Mouse (Mus musculus): ENCODE measurements at regions not wholly inside any gene's neighbourhood (a gene's known extent, or its start where the extent isn't known, plus 50 kb on each side); places are given as distances from the start of the nearest gene placed in this dataset.

GRCm38 (mm10) chr11:90782975-90783374, 94.8 kb upstream of the Tom1l1 start:
- Histone ChIP-seq H3K27me3 (ENCODE audit: control insufficient read depth, insufficient read depth, low read length) (no peaks in the 10 kb centered on the region), H3K36me3 (replicated peaks; ENCODE audit: control insufficient read depth, insufficient read depth, low read depth) (no peaks in the 10 kb centered on the region), H3K4me2 (ENCODE audit: low read depth) (no peak overlapping the region), H3K4me1 (replicated peaks; ENCODE audit: control insufficient read depth in 2 of 2, insufficient read depth in 2 of 2, low read length in 1 of 2) (no peaks in the 10 kb centered on the region), H3K9me3 (ENCODE audit: control insufficient read depth, low read length) (no peaks in the 10 kb centered on the region), H3K27ac (no peak overlapping the region), H3K4me3 (ENCODE audit: insufficient read depth in 1 of 2, low read depth in 2 of 2, low read length in 2 of 2) (no peak overlapping the region), H3K9ac (replicated peaks) (no peak overlapping the region)
- TF ChIP-seq EP300 (IDR thresholded peaks at IDR 0.05; ENCODE audit: low read depth): no peak
- peak; percentile 51 for TF ChIP-seq CTCF (IDR thresholded peaks at IDR 0.05; ENCODE audit: low read depth)
- DNase-seq (ENCODE audit: low read depth in 3 of 3, low spot score in 3 of 3) (peak in 1 of 3 experiments; percentile 6), ATAC-seq (ENCODE audit: insufficient read depth) (no peak; the same call in 1 of the 2 replicates)
- WGBS (ENCODE audit: insufficient replicate concordance): 29% methylated on average over 6 of the region's 6 CpGs

DNA sequence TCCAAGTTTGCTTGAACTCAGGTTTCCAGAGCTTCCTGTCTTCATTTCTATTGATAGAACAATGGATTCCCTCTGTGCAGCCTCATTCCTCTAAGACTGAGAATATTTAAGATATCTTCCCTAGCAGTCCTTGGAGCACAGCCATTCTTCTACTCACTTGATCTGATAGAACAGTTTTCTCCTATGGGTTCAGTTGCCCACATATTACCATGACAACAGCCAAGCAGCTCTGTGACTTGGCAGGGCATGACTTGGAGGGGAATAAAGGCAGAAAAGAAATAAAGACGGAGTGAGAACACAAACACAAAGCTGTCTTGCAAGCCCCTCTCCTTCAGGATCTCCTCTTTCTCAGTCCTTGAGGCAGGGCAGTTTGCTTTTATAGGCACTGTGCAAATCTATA, 87.6 kb upstream of the Tom1l1 start:
- Histone ChIP-seq H3K36me3 (replicated peaks; ENCODE audit: control insufficient read depth, insufficient read depth, low read depth) (no peaks in the 10 kb centered on the region), H3K4me2 (ENCODE audit: low read depth) (no peak overlapping the region), H3K27me3 (ENCODE audit: control insufficient read depth, insufficient read depth, low read length) (no peaks in the 10 kb centered on the region), H3K4me3 (ENCODE audit: insufficient read depth in 1 of 2, low read depth in 2 of 2, low read length in 2 of 2) (no peak overlapping the region), H3K9ac (replicated peaks) (no peak overlapping the region), H3K9me3 (ENCODE audit: control insufficient read depth, low read length) (no peaks in the 10 kb centered on the region), H3K4me1 (replicated peaks; ENCODE audit: control insufficient read depth in 2 of 2, insufficient read depth in 2 of 2, low read length in 1 of 2) (no peaks in the 10 kb centered on the region), H3K27ac (no peak overlapping the region)
- WGBS (ENCODE audit: insufficient replicate concordance): 59% methylated on average over 1 of the region's 1 CpGs
- ATAC-seq (ENCODE audit: insufficient read depth) (no peak), DNase-seq (ENCODE audit: low read depth in 3 of 3, low spot score in 3 of 3) (no peak)
- no peak for TF ChIP-seq CTCF (IDR thresholded peaks at IDR 0.05; ENCODE audit: low read depth)
- no peak for TF ChIP-seq EP300 (IDR thresholded peaks at IDR 0.05; ENCODE audit: low read depth)

GRCm38 (mm10) chr11:90755981-90756380, 67.8 kb upstream of the Tom1l1 start:
- 42% methylated on average over 2 of the region's 2 CpGs for WGBS (ENCODE audit: insufficient replicate concordance)
- Histone ChIP-seq H3K27ac (no peak overlapping the region), H3K36me3 (replicated peaks; ENCODE audit: control insufficient read depth, insufficient read depth, low read depth) (no peaks in the 10 kb centered on the region), H3K9me3 (ENCODE audit: control insufficient read depth, low read length) (no peaks in the 10 kb centered on the region), H3K4me1 (replicated peaks; ENCODE audit: control insufficient read depth in 2 of 2, insufficient read depth in 2 of 2, low read length in 1 of 2) (no peaks in the 10 kb centered on the region), H3K27me3 (ENCODE audit: control insufficient read depth, insufficient read depth, low read length) (no peaks in the 10 kb centered on the region), H3K4me3 (ENCODE audit: insufficient read depth in 1 of 2, low read depth in 2 of 2, low read length in 2 of 2) (no peak overlapping the region), H3K9ac (replicated peaks) (no peak overlapping the region), H3K4me2 (ENCODE audit: low read depth) (no peak overlapping the region)
- no peak for DNase-seq (ENCODE audit: low read depth in 3 of 3, low spot score in 3 of 3)
- TF ChIP-seq EP300 (IDR thresholded peaks at IDR 0.05; ENCODE audit: low read depth) (no peak), CTCF (IDR thresholded peaks at IDR 0.05; ENCODE audit: low read depth) (no peak)
- ATAC-seq (ENCODE audit: insufficient read depth): no peak

DNA sequence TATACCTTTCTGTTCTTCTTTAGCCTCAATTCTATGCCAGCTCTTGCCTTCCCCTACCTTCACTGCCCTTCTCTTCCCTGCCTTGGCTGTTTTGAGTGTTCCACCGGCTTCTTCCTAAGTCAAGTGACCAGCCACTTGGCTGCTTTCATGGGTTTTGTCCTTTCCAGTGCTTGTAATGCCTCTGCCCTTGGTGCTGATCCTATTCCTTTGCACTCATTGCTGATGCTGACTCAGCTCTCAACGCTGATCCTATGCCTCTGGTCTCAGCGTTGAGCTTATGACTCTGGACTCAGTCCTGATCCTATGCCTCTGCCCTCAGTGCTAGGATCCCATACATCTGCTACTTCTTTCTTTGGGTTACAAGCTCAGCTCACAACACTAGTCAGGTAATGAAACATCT, 60.3 kb upstream of the Tom1l1 start:
- no peaks in the 10 kb centered on the region for H3K36me3 ChIP-seq (replicated peaks; ENCODE audit: control insufficient read depth, insufficient read depth, low read depth)
- H3K27me3 ChIP-seq (ENCODE audit: control insufficient read depth, insufficient read depth, low read length): no peaks in the 10 kb centered on the region
- ATAC-seq (ENCODE audit: insufficient read depth) (no peak), DNase-seq (ENCODE audit: low read depth in 3 of 3, low spot score in 3 of 3) (no peak)
- no peak overlapping the region for H3K9ac ChIP-seq (replicated peaks)
- WGBS (ENCODE audit: insufficient replicate concordance): 56% methylated on average over 3 of the region's 3 CpGs
- no peaks in the 10 kb centered on the region for H3K4me1 ChIP-seq (replicated peaks; ENCODE audit: control insufficient read depth in 2 of 2, insufficient read depth in 2 of 2, low read length in 1 of 2)
- no peak overlapping the region for H3K4me3 ChIP-seq (ENCODE audit: insufficient read depth in 1 of 2, low read depth in 2 of 2, low read length in 2 of 2)
- no peak overlapping the region for H3K27ac ChIP-seq
- H3K9me3 ChIP-seq (ENCODE audit: control insufficient read depth, low read length): no peaks in the 10 kb centered on the region
- TF ChIP-seq EP300 (IDR thresholded peaks at IDR 0.05; ENCODE audit: low read depth): no peak
- TF ChIP-seq CTCF (IDR thresholded peaks at IDR 0.05; ENCODE audit: low read depth): no peak
- no peak overlapping the region for H3K4me2 ChIP-seq (ENCODE audit: low read depth)

DNA sequence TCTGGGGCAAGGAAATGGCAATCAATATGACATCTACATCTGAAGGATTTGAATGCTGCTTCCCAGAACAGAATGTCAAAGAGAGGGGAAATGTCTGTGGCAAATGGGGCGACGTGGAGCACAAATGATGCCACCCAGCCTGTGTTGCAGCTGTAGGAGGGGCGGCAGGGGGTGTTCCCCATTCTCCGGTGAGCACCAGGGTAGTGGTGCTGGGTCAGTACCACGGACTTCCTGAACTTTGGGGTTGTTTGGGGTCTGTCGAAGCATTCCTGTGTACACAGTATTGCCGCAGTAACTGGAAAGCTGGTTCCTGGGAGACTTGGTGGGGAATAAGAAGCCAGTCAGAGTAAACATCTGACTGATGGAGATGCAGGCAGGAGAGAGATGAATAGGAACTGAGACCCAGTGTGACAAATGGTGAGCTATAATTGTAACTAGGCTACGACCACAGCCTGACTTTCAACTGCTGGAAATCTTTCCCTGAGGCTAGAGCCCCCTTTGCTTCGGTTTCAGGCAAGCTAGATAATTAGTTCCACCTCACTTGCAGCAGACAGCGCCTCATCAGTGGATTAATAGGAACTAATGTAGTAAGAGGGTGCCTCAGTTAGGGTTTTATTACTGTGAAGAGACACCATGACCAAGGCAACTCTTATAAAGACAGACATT, 53.9 kb upstream of the Tom1l1 start:
- Histone ChIP-seq H3K4me2 (ENCODE audit: low read depth) (no peak overlapping the region), H3K9me3 (ENCODE audit: control insufficient read depth, low read length) (no peaks in the 10 kb centered on the region), H3K4me3 (ENCODE audit: insufficient read depth in 1 of 2, low read depth in 2 of 2, low read length in 2 of 2) (no peak overlapping the region), H3K9ac (replicated peaks) (no peak overlapping the region), H3K36me3 (replicated peaks; ENCODE audit: control insufficient read depth, insufficient read depth, low read depth) (no peaks in the 10 kb centered on the region), H3K27ac (no peak overlapping the region), H3K27me3 (ENCODE audit: control insufficient read depth, insufficient read depth, low read length) (no peaks in the 10 kb centered on the region), H3K4me1 (replicated peaks; ENCODE audit: control insufficient read depth in 2 of 2, insufficient read depth in 2 of 2, low read length in 1 of 2) (no peaks in the 10 kb centered on the region)
- WGBS (ENCODE audit: insufficient replicate concordance): 60% methylated on average over 10 of the region's 10 CpGs
- DNase-seq (ENCODE audit: low read depth in 3 of 3, low spot score in 3 of 3): no peak
- no peak for TF ChIP-seq EP300 (IDR thresholded peaks at IDR 0.05; ENCODE audit: low read depth)
- TF ChIP-seq CTCF (IDR thresholded peaks at IDR 0.05; ENCODE audit: low read depth): no peak
- ATAC-seq (ENCODE audit: insufficient read depth): no peak

All from liver, embryonic 14.5 days (tissue).